ENCODE assay signal across 12 mouse cellular contexts in genomic region chr8:116430051-116430450, GRCm38 (mm10).
A peak's percentile ranks its signal among the peaks of the same experiment; 100 is the strongest.
DNase-seq lines count a peak whose midpoint lies in the region; ATAC-seq lines count a peak whose summit lies in the region.
"Had no signal": no experiment of that assay in that cellular context is flagged by ENCODE, and none has a peak within 500 bp of the region (broad histone marks: within the 10 kb centered on the region; RNA-seq: fewer than 3 reads in every experiment).

No protein-coding gene starts in this region.

- no peaks in the 10 kb centered on the region for H3K36me3 ChIP-seq in intestine, embryonic 16.5 days (ENCODE audit: control insufficient read depth, insufficient read depth, low read length)
- H3K36me3 ChIP-seq in intestine, embryonic 15.5 days: no peaks in the 10 kb centered on the region
- no peaks in the 10 kb centered on the region for H3K36me3 ChIP-seq in hindbrain, embryonic 14.5 days (replicated peaks; ENCODE audit: control insufficient read depth, insufficient read depth)
- H3K36me3 ChIP-seq: hindbrain, embryonic 13.5 days had no signal

- no peak overlapping the region for H3K27ac ChIP-seq in intestine, embryonic 16.5 days (ENCODE audit: low read length)
- H3K27ac ChIP-seq in intestine, embryonic 15.5 days: no peak overlapping the region
- H3K27ac ChIP-seq in hindbrain, embryonic 14.5 days: no peak overlapping the region
- H3K27ac ChIP-seq: forebrain, embryonic 13.5 days; hindbrain, embryonic 13.5 days had no signal

- H3K4me3 ChIP-seq in intestine, embryonic 16.5 days (ENCODE audit: low read length): no peak overlapping the region
- no peak overlapping the region for H3K4me3 ChIP-seq in intestine, embryonic 15.5 days (replicated peaks)
- no peak overlapping the region for H3K4me3 ChIP-seq in hindbrain, embryonic 14.5 days (replicated peaks; ENCODE audit: low read length)
- H3K4me3 ChIP-seq: forebrain, embryonic 13.5 days; hindbrain, embryonic 13.5 days had no signal

- 0 out of 2 replicates have a peak, but pooled peaks have one; percentile 48 for ATAC-seq in intestine, embryonic 16.5 days
- no peak for ATAC-seq in intestine, embryonic 15.5 days
- no peak for ATAC-seq in hindbrain, embryonic 14.5 days (ENCODE audit: low FRiP score)
- ATAC-seq: forebrain, embryonic 13.5 days had no signal

- H3K4me1 ChIP-seq in intestine, embryonic 16.5 days (ENCODE audit: control insufficient read depth, insufficient read depth, low read length): 0 out of 2 replicates have a peak, but pooled peaks cover 1% of the 10 kb centered on the region
- no peaks in the 10 kb centered on the region for H3K4me1 ChIP-seq in intestine, embryonic 15.5 days (replicated peaks)
- peaks cover 2% of the 10 kb centered on the region; the same call in 1 of the 2 replicates for H3K4me1 ChIP-seq in hindbrain, embryonic 14.5 days (replicated peaks; ENCODE audit: control insufficient read depth, insufficient read depth, low read length)

- intact Hi-C loops in heart, postnatal 14 days (cut with DNase I): no loop called here

- peak; percentile 5 for DNase-seq in urinary bladder, postnatal 25 days (ENCODE audit: low spot score)
- DNase-seq in urinary bladder, postnatal 10 days (ENCODE audit: low spot score): no peak
- DNase-seq in heart, postnatal 14 days: peak; percentile 18
- DNase-seq in left cerebral cortex, adult 11 months (ENCODE audit: low spot score): no peak
- no peak for DNase-seq in hindbrain, embryonic 14.5 days (ENCODE audit: low spot score)
- DNase-seq in cerebellum, postnatal 25 days: no peak
- DNase-seq: embryo, embryonic 11 days; lung, postnatal 4 days had no signal

- WGBS in intestine, embryonic 16.5 days: 76% methylated on average over 5 of the region's 5 CpGs
- 77% methylated on average over 5 of the region's 5 CpGs for WGBS in intestine, embryonic 15.5 days
- WGBS in hindbrain, embryonic 14.5 days: 91% methylated on average over 5 of the region's 5 CpGs

- no peaks in the 10 kb centered on the region for H3K27me3 ChIP-seq in intestine, embryonic 16.5 days (replicated peaks; ENCODE audit: control insufficient read depth, insufficient read depth, low read length)
- no peaks in the 10 kb centered on the region for H3K27me3 ChIP-seq in intestine, embryonic 15.5 days (replicated peaks)
- no peaks in the 10 kb centered on the region for H3K27me3 ChIP-seq in hindbrain, embryonic 14.5 days (ENCODE audit: control insufficient read depth, insufficient read depth, low read length)
- H3K27me3 ChIP-seq: forebrain, embryonic 13.5 days; hindbrain, embryonic 13.5 days had no signal

- H3K9ac ChIP-seq in intestine, embryonic 16.5 days (ENCODE audit: low read depth, low read length): no peak overlapping the region
- no peak overlapping the region for H3K9ac ChIP-seq in intestine, embryonic 15.5 days
- no peak overlapping the region for H3K9ac ChIP-seq in hindbrain, embryonic 14.5 days
- H3K9ac ChIP-seq: forebrain, embryonic 13.5 days; hindbrain, embryonic 13.5 days had no signal

- H3K4me2 ChIP-seq in intestine, embryonic 16.5 days (ENCODE audit: low read depth, low read length): no peak overlapping the region
- no peak overlapping the region for H3K4me2 ChIP-seq in intestine, embryonic 15.5 days (replicated peaks)
- H3K4me2 ChIP-seq in hindbrain, embryonic 14.5 days (replicated peaks): no peak overlapping the region
- H3K4me2 ChIP-seq: forebrain, embryonic 13.5 days; hindbrain, embryonic 13.5 days had no signal

- H3K9me3 ChIP-seq in intestine, embryonic 16.5 days (ENCODE audit: control insufficient read depth, low read length): no peaks in the 10 kb centered on the region
- H3K9me3 ChIP-seq in intestine, embryonic 15.5 days: no peaks in the 10 kb centered on the region
- H3K9me3 ChIP-seq in hindbrain, embryonic 14.5 days (ENCODE audit: control insufficient read depth, low read length): no peaks in the 10 kb centered on the region
- H3K9me3 ChIP-seq: forebrain, embryonic 13.5 days; hindbrain, embryonic 13.5 days had no signal

Comparison
In these comparisons a context has a peak if more than half of its experiments do, and no peak if none do; other contexts are left out.
1. DNase-seq: peak in urinary bladder, postnatal 25 days (single experiment) and heart, postnatal 14 days (2 of 2); none in urinary bladder, postnatal 10 days (single experiment), left cerebral cortex, adult 11 months (single experiment), hindbrain, embryonic 14.5 days (single experiment) and cerebellum, postnatal 25 days (0 of 2).